Mouse (Mus musculus) adrenal gland, adult 2 months (tissue): Measurements from ENCODE around the gene Ube2n. TPM values are rescaled to one million over a fixed set of nuclear protein-coding genes. Genes with fewer than 3 reads are reported as not detected.
A peak's percentile ranks its signal among the peaks of the same experiment; 100 is the strongest.

ENCODE experiments used
- DNase-seq: peaks from one replicate; pipeline ENCODE4 v3.0.0; 2021
- long read RNA-seq: library from polyadenylated mRNA; stranded (forward); transcript quantifications from one replicate; pipeline ENCODE4 v2.0.0, GENCODE M21; 2021
- polyA plus RNA-seq: library from polyadenylated mRNA; depleted of rRNA; stranded (reverse); fragments of >200 nt; gene quantifications from 2 replicates; pipeline ENCODE4 v1.2.3, GENCODE M21; 2012; rRNA removed
- total RNA-seq, 2 experiments: library from RNA; stranded (reverse); gene quantifications; 2 replicates each; pipeline ENCODE4 v1.2.3; 2021

Gene Ube2n
- total RNA-seq, result 100 to 1,000 TPM; 140 to 156 TPM
- polyA plus RNA-seq, result 8.6 and 10.2 TPM in 2 replicates
- long read RNA-seq, transcript Ube2n-201 (4 exons, 3,867 nt), result major isoform, 70 of 75 reads
- long read RNA-seq, partial matches to known transcripts, result 0 of 75 reads
- long read RNA-seq, other reads (novel, unspliced or antisense), result 5 of 75 reads

- DNase-seq, result peak; percentile 100
These were observed at the start of gene Ube2n for GRCm38 (mm10) chr10:95514656-95515292. Ube2n (plus strand) TSS chr10:95515145.

- DNase-seq, result peak; percentile 56
These were observed 49.5 kb upstream of the Ube2n start for GRCm38 (mm10) chr10:95465485-95465896.

- DNase-seq, result no peak
These were observed 46.1 kb upstream of the Ube2n start for GRCm38 (mm10) chr10:95468894-95469293.

GRCm38 (mm10) chr10:95471186-95471585 lies 43.8 kb upstream of the Ube2n start:
- no peak for DNase-seq

- no peak for DNase-seq
These were observed 42.9 kb upstream of the Ube2n start for GRCm38 (mm10) chr10:95471889-95472547.

- peak; percentile 85 for DNase-seq
These were observed 39.0 kb upstream of the Ube2n start for GRCm38 (mm10) chr10:95475923-95476322.

GRCm38 (mm10) chr10:95477516-95477915 lies 37.4 kb upstream of the Ube2n start:
- no peak for DNase-seq

GRCm38 (mm10) chr10:95489653-95490052 lies 25.3 kb upstream of the Ube2n start:
- DNase-seq, result peak; percentile 33

- DNase-seq, result no peak
These were observed 20.7 kb upstream of the Ube2n start for GRCm38 (mm10) chr10:95494268-95494667.

GRCm38 (mm10) chr10:95501033-95501432 lies 13.9 kb upstream of the Ube2n start:
- no peak for DNase-seq

- DNase-seq, result peak; percentile 93
These were observed 13.4 kb upstream of the Ube2n start, which contains the start of gene Mrpl42 for GRCm38 (mm10) chr10:95501463-95502081. Mrpl42 (minus strand) TSS chr10:95501940.

- no peak for DNase-seq
These were observed 11.3 kb upstream of the Ube2n start for GRCm38 (mm10) chr10:95503443-95504235.

GRCm38 (mm10) chr10:95504341-95504740 lies 10.6 kb upstream of the Ube2n start:
- DNase-seq, result no peak

- DNase-seq, result no peak
These were observed 6.8 kb upstream of the Ube2n start for GRCm38 (mm10) chr10:95508126-95508525.

- DNase-seq, result no peak
These were observed 6.2 kb upstream of the Ube2n start for GRCm38 (mm10) chr10:95508793-95509192.

- DNase-seq, result no peak
These were observed 5.7 kb upstream of the Ube2n start for GRCm38 (mm10) chr10:95509263-95509662.

- no peak for DNase-seq
These were observed 2.3 kb upstream of the Ube2n start for GRCm38 (mm10) chr10:95512635-95513034.

- no peak for DNase-seq
These were observed 983 bp upstream of the Ube2n start for GRCm38 (mm10) chr10:95513768-95514556.

GRCm38 (mm10) chr10:95515293-95515931 lies 467 bp downstream of the Ube2n start:
- DNase-seq, result peak; percentile 74

GRCm38 (mm10) chr10:95517656-95518055 lies 2.7 kb downstream of the Ube2n start:
- DNase-seq, result peak; percentile 29
